Mouse (Mus musculus) thymus, postnatal 14 days (tissue): ENCODE measurements around the gene Rabepk.
A peak's percentile ranks its signal among the peaks of the same experiment; 100 is the strongest.
"Not testable (repeated sequence)": the region's sequence is repeated elsewhere in the genome, so short reads cannot be mapped to it uniquely, and the experiment has no call there.

Experiments
- DNase-seq: peaks from one replicate; pipeline ENCODE4 v3.0.0; 2021

Gene Rabepk

GRCm38 (mm10) chr2:34799357-34800256 is at the start of gene Rabepk:
TSS of gene Rabepk (minus strand) at chr2:34799912.
- DNase-seq = peak; percentile 91

DNA sequence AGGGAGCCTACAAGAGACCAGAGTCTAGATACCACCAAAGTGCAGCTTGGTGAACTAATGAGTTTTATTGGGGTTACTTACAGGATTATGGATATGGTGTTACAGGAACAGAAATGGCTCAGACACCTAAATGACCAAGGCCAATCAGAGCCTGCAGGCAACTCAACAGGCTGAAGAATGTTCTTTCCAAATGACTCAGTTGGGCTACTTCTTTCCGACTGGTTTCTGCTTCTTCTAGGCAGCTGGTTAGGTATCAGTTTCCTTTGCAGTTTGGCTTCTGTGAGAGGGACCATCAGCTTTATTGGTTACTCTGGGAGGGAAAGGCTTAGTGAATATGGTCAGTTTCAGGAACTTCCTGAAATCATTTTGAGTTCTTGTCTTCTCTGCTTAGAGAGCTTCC is 48.0 kb upstream of the Rabepk start:
- DNase-seq = no peak

GRCm38 (mm10) chr2:34843211-34843939 is 43.7 kb upstream of the Rabepk start:
- DNase-seq = no peak

- no peak for DNase-seq
Measured at GRCm38 (mm10) chr2:34841706-34842105, 42.0 kb upstream of the Rabepk start.

DNA sequence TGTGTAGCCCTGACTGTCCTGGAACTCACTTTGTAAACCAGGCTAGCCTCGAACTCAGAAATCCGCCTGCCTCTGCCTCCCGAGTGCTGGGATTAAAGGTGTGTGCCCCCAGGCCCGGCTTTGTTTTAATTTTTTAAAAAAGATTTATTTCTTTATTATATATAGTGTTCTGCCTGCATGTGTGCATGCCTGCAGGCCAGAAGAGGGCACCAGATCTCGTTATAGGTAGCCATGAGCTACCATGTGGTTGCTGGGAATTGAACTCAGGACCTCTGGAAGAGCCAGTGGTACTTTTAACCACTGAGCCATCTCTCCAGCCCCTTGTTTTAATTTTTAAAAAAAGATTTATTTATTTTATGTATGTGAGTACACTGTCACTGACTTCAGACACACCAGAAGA is 40.4 kb upstream of the Rabepk start:
- peak; percentile 12 for DNase-seq

DNA sequence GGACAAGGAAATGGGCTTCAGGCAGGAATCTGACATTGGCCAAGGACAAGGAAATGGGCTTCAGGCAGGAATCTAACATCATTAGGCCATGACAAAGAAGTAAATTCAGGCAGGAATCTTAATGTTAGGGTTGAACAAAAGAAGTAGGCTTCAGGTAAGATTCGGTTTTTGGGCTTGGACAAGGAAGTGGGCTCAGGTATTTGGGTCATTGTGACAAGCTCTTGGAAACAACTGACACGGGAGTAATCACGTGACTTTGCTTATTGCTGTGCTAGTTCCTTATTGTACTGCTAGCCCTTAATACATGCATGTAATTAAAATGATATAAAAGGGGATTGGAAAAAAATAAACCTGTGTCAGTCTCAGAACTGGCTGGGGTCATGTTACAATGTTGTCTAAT is 36.0 kb upstream of the Rabepk start:
- no peak for DNase-seq

- no peak for DNase-seq
Measured at GRCm38 (mm10) chr2:34833624-34834023, 33.9 kb upstream of the Rabepk start.

GRCm38 (mm10) chr2:34832766-34833457 is 33.2 kb upstream of the Rabepk start, which contains the start of gene Gm34653:
TSS of gene Gm34653 (plus strand) at chr2:34833007.
- not testable (repeated sequence) for DNase-seq

DNA sequence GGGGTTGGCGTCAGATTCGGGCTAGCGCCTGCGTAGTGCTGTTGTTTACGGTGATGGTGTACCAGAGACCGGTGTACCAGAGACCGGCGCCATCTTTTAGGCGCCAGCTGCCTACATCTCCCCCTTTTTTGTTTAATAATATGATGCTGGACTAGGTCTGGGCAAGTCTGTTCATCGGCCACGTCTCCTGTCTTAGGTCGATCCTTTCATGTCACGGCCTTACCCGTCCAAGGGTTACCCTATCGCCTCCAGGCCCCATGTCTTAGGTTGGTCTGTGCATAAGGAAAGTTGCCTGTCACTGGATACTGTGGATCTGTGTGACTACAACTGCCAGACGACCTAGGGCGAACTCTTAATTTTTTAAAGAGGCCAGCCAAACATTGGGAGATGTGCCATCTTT is 30.4 kb upstream of the Rabepk start:
- not testable (repeated sequence) for DNase-seq

DNA sequence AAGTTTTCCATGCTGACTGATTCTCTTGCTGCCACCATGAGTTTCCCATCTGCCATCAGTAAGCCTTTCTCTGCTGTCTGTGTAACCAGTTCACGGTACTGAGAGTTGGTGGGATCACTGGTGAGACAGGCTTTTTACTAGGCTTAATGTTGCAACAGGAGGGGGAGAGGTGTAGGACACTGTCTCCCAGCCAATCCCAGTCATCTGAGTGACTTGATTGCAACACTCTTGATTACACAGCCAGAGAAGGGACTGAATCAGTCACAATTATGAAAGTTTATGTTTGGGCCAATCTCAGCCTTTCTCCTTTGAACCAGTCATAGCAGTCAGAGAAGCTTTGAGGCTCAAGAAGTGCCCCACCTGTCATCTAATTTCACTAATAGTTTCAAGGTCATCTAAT is 28.3 kb upstream of the Rabepk start:
- DNase-seq = no peak

- DNase-seq = no peak
Measured at GRCm38 (mm10) chr2:34827591-34827990, 27.9 kb upstream of the Rabepk start.

DNA sequence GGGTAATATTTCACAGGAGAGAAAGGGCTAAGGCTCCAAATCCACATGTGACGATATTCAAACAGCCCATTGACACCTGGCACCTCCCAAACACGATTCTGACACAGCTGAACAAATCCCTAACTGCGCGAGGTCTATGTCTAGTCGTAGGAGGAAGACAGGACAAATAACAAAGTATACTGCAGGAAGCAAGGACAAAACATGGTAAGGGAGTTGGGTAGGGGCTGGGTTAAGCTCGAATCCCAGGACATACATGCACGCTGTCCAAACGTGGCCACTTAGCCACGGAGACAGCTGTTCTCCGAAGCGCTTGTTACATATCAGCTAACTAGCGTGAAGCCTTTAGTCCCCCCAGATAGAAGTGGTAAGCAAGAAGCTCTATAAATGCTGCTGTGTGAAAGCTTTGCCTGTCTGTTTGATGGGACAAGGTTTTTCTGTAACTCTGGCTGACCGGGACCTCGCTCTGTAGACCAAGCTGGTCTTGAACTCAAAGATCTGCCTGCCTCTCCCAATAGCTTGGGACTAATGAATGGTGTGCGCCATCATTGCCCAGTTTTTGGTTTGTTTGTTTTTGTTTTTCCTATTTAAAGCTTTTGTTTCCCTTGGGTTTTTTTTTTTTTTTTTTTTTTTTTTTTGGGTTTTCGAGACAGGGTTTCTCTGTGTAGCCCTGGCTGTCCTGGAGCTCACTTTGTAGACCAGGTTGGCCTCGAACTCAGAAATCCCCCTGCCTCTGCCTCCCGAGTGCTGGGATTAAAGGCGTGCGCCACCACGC is 26.9 kb upstream of the Rabepk start:
- no peak for DNase-seq

- peak; percentile 93 for DNase-seq
Measured at GRCm38 (mm10) chr2:34825827-34826459, 26.2 kb upstream of the Rabepk start, which contains the start of gene Fbxw2. TSS of gene Fbxw2 (minus strand) at chr2:34826311.

- DNase-seq = no peak
Measured at GRCm38 (mm10) chr2:34818492-34818891, 18.8 kb upstream of the Rabepk start.

GRCm38 (mm10) chr2:34815893-34816292 is 16.2 kb upstream of the Rabepk start:
- not testable (repeated sequence) for DNase-seq

DNA sequence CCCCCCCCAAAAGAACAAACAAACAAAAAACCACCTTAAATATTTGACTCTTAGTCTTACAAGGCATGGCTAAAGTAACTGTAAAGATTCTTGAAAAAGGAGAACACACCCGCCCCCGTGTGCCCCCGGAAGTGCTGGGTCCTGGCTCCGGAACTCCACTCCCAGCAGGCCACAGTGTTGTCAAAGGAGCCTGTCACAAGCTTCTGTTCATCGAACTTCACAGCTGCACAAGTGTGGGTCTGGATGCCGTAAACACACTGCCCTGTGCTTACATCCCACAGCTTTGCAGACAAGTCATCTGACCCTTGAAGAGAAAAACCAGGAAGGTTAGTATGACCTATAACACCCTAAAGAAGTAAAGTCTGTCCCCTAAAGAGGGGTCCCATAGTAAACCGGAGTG is 13.0 kb upstream of the Rabepk start:
- DNase-seq = no peak

DNA sequence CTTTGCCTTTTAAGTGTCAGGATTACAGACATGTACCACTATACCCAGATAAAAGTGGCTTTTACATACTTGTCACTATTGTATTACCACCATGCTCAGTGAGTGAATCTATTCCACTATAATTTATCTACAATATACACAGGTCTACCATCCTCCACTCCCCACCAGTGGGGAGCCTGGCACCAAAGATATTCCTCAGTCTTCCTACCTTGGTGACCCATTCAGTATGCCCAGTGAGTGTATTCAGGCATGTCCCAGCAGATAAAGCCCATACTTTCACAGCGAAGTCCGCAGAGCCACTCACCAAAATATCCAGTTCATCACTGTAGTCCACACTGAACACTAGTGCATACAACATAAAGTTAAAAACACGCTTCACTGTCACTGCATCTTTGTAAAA is 11.1 kb upstream of the Rabepk start:
- DNase-seq = no peak

DNA sequence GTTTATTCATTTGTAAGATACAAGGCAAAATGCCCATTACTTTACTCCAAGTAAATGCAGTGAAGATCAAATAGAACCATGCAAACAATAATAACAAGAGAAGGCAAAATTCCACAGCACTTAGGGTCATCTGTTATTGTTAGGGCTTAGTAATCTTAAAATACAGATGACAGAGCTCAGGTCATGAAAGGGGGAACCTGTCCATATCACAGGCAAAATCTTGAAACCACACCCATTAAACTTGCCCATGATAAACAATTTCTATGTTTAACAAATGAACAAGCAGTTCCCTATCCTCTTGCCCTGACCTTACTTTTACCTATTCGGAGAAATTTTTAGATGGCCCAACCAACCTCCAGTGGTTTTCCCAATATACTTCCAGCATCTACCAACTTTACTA is 9.9 kb upstream of the Rabepk start:
- no peak for DNase-seq

DNA sequence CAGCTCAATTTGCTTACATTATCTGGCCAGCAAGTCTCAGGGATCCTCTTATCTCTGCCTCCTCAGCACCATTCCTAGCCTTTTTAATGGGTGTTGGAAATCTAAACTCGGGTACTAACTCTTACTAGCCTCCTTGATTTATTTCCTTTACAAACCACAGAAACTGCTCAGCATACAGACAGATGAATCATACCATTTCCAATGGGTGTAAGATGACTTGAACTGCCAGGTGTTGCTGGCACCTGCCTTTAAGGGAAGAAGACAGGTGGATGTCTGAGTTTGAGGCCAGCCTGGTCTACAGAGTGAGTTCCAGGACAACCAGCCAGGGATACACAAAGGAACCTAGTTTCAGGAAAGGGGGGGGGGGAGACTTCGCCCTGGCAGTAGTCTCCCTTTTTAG is 8.3 kb upstream of the Rabepk start:
- no peak for DNase-seq

GRCm38 (mm10) chr2:34805364-34805950 is 5.7 kb upstream of the Rabepk start:
- no peak for DNase-seq

- DNase-seq = no peak
Measured at GRCm38 (mm10) chr2:34804815-34805214, 5.1 kb upstream of the Rabepk start.

- no peak for DNase-seq
Measured at GRCm38 (mm10) chr2:34804172-34804571, 4.5 kb upstream of the Rabepk start.
